Mouse (Mus musculus) heart, postnatal 0 days (tissue): ENCODE measurements around the gene Vmp1.

Experiments used
- CTCF ChIP-seq: IDR thresholded peaks from 2 replicates; pipeline ENCODE4 v1.5.1; 2016; ENCODE audit warnings: antibody characterized with exemption, control low read depth, low read depth
- EP300 ChIP-seq: IDR thresholded peaks from 2 replicates; pipeline ENCODE4 v1.6.1; 2016; ENCODE audit warnings: antibody characterized with exemption, low read depth

DNA sequence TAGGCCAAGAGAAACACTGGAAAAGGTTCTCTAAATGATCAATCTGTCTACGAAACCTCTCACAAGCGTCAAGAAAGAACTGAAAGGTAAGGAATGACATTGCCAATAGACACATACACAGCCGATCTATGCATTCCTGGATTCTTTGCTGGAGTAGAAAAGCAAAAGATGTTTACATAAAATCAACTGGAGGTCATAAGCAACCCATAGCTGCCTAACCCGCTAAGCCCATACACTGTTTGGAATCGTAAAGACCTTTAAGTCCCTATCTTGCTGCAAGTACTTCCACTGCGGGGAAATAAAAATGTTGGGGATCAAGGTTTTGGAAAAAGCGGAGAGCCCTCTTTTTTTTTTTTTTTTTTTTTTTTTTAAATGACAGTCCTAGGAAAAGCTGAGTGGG, 775 bp downstream of the Vmp1 start:
- TF ChIP-seq CTCF: no peak
- no peak for TF ChIP-seq EP300
